Mouse (Mus musculus) thymus, postnatal 10 days (tissue): ENCODE data around the gene Thbs4.
"Not testable (repeated sequence)": the region's sequence is repeated elsewhere in the genome, so short reads cannot be mapped to it uniquely, and the experiment has no call there.

ENCODE experiments used
- DNase-seq, 2 experiments: peaks; one replicate each; pipeline ENCODE4 v3.0.0; 2021; ENCODE audit warnings: low spot score in 2 of 2

Gene Thbs4

GRCm38 (mm10) chr13:92794462-92795214 lies at the start of gene Thbs4:
TSS of gene Thbs4 (minus strand) at chr13:92794818.
- DNase-seq: no peak

- no peak for DNase-seq
Measured at GRCm38 (mm10) chr13:92833162-92833561, 38.5 kb upstream of the Thbs4 start.

- DNase-seq: no peak
Measured at GRCm38 (mm10) chr13:92828820-92829219, 34.2 kb upstream of the Thbs4 start.

GRCm38 (mm10) chr13:92817357-92817756 lies 22.7 kb upstream of the Thbs4 start:
- DNase-seq: no peak

- DNase-seq: no peak
Measured at GRCm38 (mm10) chr13:92816329-92816728, 21.7 kb upstream of the Thbs4 start.

GRCm38 (mm10) chr13:92810592-92810991 lies 16.0 kb upstream of the Thbs4 start:
- not testable (repeated sequence) for DNase-seq

GRCm38 (mm10) chr13:92807849-92808248 lies 13.2 kb upstream of the Thbs4 start:
- DNase-seq: no peak

- no peak for DNase-seq
Measured at GRCm38 (mm10) chr13:92806785-92807184, 12.2 kb upstream of the Thbs4 start.

GRCm38 (mm10) chr13:92799306-92799925 lies 4.8 kb upstream of the Thbs4 start:
- DNase-seq: no peak

- DNase-seq: no peak
Measured at GRCm38 (mm10) chr13:92798830-92799229, 4.2 kb upstream of the Thbs4 start.

GRCm38 (mm10) chr13:92793636-92794035 lies 982 bp downstream of the Thbs4 start:
- DNase-seq: no peak

- no peak for DNase-seq
Measured at GRCm38 (mm10) chr13:92791474-92791873, 3.1 kb downstream of the Thbs4 start.

- no peak for DNase-seq
Measured at GRCm38 (mm10) chr13:92784311-92784710, 10.3 kb downstream of the Thbs4 start.

GRCm38 (mm10) chr13:92783551-92783950 lies 11.1 kb downstream of the Thbs4 start:
- DNase-seq: no peak

- DNase-seq: no peak
Measured at GRCm38 (mm10) chr13:92780927-92781326, 13.7 kb downstream of the Thbs4 start.

- no peak for DNase-seq
Measured at GRCm38 (mm10) chr13:92780076-92780475, 14.5 kb downstream of the Thbs4 start.

GRCm38 (mm10) chr13:92778642-92779041 lies 16.0 kb downstream of the Thbs4 start:
- no peak for DNase-seq

- DNase-seq: no peak
Measured at GRCm38 (mm10) chr13:92775916-92776315, 18.7 kb downstream of the Thbs4 start.

- DNase-seq: no peak
Measured at GRCm38 (mm10) chr13:92774887-92775286, 19.7 kb downstream of the Thbs4 start.

- DNase-seq: no peak
Measured at GRCm38 (mm10) chr13:92772500-92772899, 22.1 kb downstream of the Thbs4 start.

GRCm38 (mm10) chr13:92771566-92771965 lies 23.1 kb downstream of the Thbs4 start:
- DNase-seq: no peak

GRCm38 (mm10) chr13:92765454-92766242 lies 29.0 kb downstream of the Thbs4 start:
- DNase-seq: no peak

GRCm38 (mm10) chr13:92762322-92762721 lies 32.3 kb downstream of the Thbs4 start:
- DNase-seq: no peak
